Mouse (Mus musculus) midbrain, embryonic 13.5 days (tissue): ENCODE measurements at regions not wholly inside any gene's neighbourhood (a gene's known extent, or its start where the extent isn't known, plus 50 kb on each side); places are given as distances from the start of the nearest gene placed in this dataset.

Experiments
- ATAC-seq: fragments of 200-750 bp; cut with Nextera tagmentation; 2 replicates; pipeline ENCODE4 v1.8.0; 2017; ENCODE audit warnings: mild to moderate bottlenecking, moderate TSS enrichment, moderate library complexity
- H3K27ac ChIP-seq: fragments of 300-500 bp; sonication (generic); 2 replicates; pipeline ENCODE4 v1.5.1; 2015; ENCODE audit warnings: inconsistent platforms, mild to moderate bottlenecking, moderate library complexity
- H3K27me3 ChIP-seq: fragments of 300-500 bp; sonication (generic); 2 replicates; pipeline ENCODE4 v1.6.1; 2015; ENCODE audit warnings: mild to moderate bottlenecking, inconsistent platforms
- H3K36me3 ChIP-seq: fragments of 300-500 bp; sonication (generic); 2 replicates; pipeline ENCODE4 v1.6.1; 2015; ENCODE audit warnings: mild to moderate bottlenecking, inconsistent platforms
- H3K4me1 ChIP-seq: fragments of 300-500 bp; sonication (generic); replicated peaks from 2 replicates; pipeline ENCODE4 v1.6.1; 2015; ENCODE audit warnings: inconsistent platforms
- H3K4me2 ChIP-seq: fragments of 300-500 bp; sonication (generic); replicated peaks from 2 replicates; pipeline ENCODE4 v1.6.1; 2015; ENCODE audit warnings: moderate library complexity, mild to moderate bottlenecking, inconsistent platforms
- H3K4me3 ChIP-seq: fragments of 300-500 bp; sonication (generic); replicated peaks from 2 replicates; pipeline ENCODE4 v1.5.1; 2015; ENCODE audit warnings: mild to moderate bottlenecking, inconsistent platforms
- H3K9ac ChIP-seq: fragments of 300-500 bp; sonication (generic); replicated peaks from 2 replicates; pipeline ENCODE4 v1.6.1; 2015; ENCODE audit warnings: mild to moderate bottlenecking, inconsistent platforms
- H3K9me3 ChIP-seq: fragments of 300-500 bp; sonication (generic); 2 replicates; pipeline ENCODE4 v1.6.1; 2016; ENCODE audit warnings: mild to moderate bottlenecking, inconsistent platforms
- WGBS: fragments of 180-500 bp; shearing (Covaris S2); methylation state at CpG from one replicate; pipeline ENCODE4 v1.1.7; 2015; 5-methylcytosine and 5-hydroxymethylcytosine counted together

DNA sequence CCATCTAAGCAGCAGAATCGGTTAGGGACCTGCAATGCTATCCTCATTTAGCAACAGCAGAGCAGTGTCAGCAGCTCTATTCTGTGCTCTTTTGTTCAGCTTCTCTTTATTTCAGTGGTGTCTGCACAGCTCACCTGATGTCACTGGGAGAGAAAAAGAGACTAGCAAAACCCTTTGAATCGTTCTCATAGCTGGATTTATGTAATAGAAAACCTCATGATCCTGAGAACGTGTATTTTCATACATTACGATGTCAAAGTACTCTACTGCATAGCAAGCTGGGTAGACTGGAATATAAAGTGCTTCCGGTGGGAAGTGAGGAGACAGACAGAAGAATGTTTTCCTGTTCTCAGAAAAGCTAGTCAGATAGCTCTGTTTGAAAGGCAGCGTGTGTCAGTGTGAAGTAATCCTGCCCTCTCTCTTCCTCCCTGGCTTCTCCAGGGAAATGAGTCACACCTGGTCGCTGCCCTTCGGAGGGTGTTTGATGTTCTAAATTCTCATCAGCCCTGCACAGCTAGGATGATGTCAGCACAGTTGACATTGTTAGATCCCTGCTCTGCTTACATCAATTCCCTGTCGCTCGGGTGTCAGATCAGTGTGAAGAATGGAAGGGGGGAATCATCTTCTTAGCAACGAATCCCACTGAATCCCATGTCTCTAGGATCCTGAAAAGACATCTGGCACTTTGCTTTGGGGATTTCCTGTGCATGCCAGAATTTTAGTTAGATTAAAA, 129.6 kb upstream of the Zbtb20 start:
- Histone ChIP-seq H3K9me3 (no peaks in the 10 kb centered on the region), H3K27me3 (no peaks in the 10 kb centered on the region)

DNA sequence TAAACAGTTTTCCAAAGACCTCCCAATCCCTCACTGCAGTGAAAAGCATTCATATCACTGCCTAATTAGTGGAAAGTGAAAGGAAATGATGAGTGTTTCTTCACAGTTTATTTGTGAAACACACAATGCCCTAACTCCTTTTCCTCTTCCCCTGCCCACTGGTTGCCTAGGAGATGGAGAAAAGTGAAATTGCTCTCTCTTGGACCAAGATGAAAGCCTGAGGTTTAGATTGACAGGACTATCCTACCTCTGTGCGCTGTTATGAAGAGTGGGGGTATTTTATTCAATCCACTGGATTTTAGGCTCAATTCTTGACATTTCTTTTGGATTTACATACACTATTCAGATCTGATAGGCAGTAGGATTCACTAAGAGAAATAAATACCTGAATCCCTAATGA, 132.1 kb upstream of the Zbtb20 start:
- no peak overlapping the region for H3K9ac ChIP-seq
- no peak overlapping the region for H3K4me2 ChIP-seq
- ATAC-seq = peak; percentile 61; the same call in 1 of the 2 replicates
- H3K4me1 ChIP-seq = peaks cover 21% of the 10 kb centered on the region
- H3K27me3 ChIP-seq = no peaks in the 10 kb centered on the region
- no peaks in the 10 kb centered on the region for H3K36me3 ChIP-seq
- H3K4me3 ChIP-seq = no peak overlapping the region
- no peaks in the 10 kb centered on the region for H3K9me3 ChIP-seq
- WGBS = 50% methylated on average over 1 of the region's 1 CpGs
- peak overlapping the region; percentile 19; the same call in 1 of the 2 replicates for H3K27ac ChIP-seq

More for the DNA sequence above, 129.6 kb upstream of the Zbtb20 start:
- peak; percentile 84 for ATAC-seq
- H3K9ac ChIP-seq = no peak overlapping the region
- H3K4me2 ChIP-seq = 0 out of 2 replicates have a peak overlapping the region, but pooled peaks have one; percentile 5
- no peaks in the 10 kb centered on the region for H3K36me3 ChIP-seq
- H3K4me1 ChIP-seq = peaks cover 21% of the 10 kb centered on the region
- 32% methylated on average over 11 of the region's 11 CpGs for WGBS
- no peak overlapping the region for H3K4me3 ChIP-seq
- peak overlapping the region; percentile 82 for H3K27ac ChIP-seq

DNA sequence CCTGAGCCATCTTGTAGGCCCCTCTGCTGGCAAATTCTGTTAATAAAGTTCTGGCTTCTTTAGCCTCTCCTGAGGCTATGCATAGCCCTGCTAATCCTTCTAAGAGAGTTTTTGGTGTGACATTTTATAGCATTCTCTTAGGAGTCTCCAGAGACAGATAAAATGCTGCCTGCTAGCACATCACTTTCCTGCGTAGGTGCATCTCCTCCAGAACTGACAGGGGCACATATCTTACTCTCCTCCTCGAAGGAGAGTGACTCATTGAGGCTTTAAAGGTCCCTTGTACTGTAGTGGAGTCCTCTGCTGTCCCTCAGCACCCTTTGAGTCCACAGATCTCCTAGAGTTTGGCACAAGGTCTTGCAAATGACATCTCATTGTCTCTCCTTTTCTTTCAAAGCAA, 132.6 kb upstream of the Zbtb20 start:
- no peak overlapping the region for H3K4me3 ChIP-seq
- no peak overlapping the region for H3K4me2 ChIP-seq
- H3K27ac ChIP-seq = peak overlapping the region; percentile 19; the same call in 1 of the 2 replicates
- WGBS = 56% methylated on average over 2 of the region's 2 CpGs
- peaks cover 21% of the 10 kb centered on the region for H3K4me1 ChIP-seq
- H3K36me3 ChIP-seq = no peaks in the 10 kb centered on the region
- no peak for ATAC-seq
- no peaks in the 10 kb centered on the region for H3K27me3 ChIP-seq
- H3K9me3 ChIP-seq = no peaks in the 10 kb centered on the region
- no peak overlapping the region for H3K9ac ChIP-seq

DNA sequence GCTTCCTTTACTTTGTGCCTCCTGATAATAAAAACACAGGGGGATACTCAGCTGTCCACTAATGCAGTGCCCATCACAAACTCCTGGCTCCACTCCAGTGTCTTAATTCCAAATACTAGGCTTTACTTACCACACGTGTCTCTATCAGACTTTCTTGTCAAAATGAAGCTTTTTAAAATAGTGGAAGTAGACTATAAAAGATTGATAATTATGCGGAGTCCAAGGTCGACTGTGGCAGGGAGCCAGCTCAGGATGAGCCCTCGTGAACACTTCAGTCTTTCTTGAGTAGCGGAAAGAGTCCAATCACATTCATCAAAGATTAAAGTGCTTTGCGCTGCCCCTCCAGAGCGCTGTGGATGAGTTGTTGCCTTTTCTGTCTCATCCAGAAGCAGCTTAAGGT, 147.9 kb upstream of the Zbtb20 start:
- 0 out of 2 replicates have a peak, but pooled peaks cover 2% of the 10 kb centered on the region for H3K4me1 ChIP-seq
- H3K9me3 ChIP-seq = no peaks in the 10 kb centered on the region
- no peak overlapping the region for H3K9ac ChIP-seq
- ATAC-seq = no peak
- no peaks in the 10 kb centered on the region for H3K27me3 ChIP-seq
- 76% methylated on average over 7 of the region's 7 CpGs for WGBS
- H3K4me3 ChIP-seq = no peak overlapping the region
- no peak overlapping the region for H3K4me2 ChIP-seq
- H3K36me3 ChIP-seq = no peaks in the 10 kb centered on the region
- no peak overlapping the region for H3K27ac ChIP-seq

DNA sequence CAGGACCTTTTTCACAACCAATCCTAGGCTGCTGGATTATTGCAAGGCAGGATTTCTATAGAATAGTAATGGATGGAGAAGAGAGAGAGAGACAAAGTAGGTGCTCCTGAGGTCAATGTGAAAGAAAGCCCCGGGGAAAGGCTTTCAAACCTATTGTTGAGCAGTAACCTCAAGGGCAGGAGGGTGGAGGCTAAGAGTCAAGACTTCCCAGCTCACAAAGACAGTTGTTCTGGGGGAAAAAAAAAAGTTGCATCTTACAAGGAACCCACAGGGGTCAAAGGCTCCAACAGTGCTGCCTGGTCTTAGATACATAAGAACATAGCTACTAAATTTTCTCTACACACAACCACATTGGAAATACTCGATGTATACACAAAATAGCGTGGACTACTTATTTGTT, 155.8 kb upstream of the Zbtb20 start:
- no peak for ATAC-seq
- H3K4me1 ChIP-seq = peaks cover 31% of the 10 kb centered on the region
- WGBS = 59% methylated on average over 3 of the region's 3 CpGs
- H3K4me3 ChIP-seq = no peak overlapping the region
- no peak overlapping the region for H3K4me2 ChIP-seq
- H3K9ac ChIP-seq = no peak overlapping the region
- no peak overlapping the region for H3K27ac ChIP-seq
- no peaks in the 10 kb centered on the region for H3K27me3 ChIP-seq
- no peaks in the 10 kb centered on the region for H3K9me3 ChIP-seq
- H3K36me3 ChIP-seq = no peaks in the 10 kb centered on the region

DNA sequence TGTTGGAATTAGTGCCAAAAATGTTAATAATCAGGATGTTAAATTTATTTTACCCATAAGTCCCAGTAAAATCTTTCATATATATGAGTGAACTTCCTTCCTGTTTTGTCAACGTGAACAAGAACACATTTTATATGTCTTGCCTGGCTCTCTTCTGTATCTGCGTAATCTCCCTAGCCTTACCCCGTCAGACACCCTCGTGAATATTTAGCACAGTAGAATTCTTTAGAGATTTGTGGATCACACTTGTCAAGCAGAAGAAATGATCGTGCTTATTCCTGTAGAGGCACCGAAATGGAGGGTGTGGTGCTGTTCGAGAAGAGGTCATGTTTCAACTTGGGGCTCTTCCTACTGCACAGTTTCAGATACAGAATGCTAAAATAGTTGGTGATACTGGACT, 157.2 kb upstream of the Zbtb20 start:
- Histone ChIP-seq H3K4me3 (no peak overlapping the region), H3K9me3 (no peaks in the 10 kb centered on the region), H3K4me2 (0 out of 2 replicates have a peak overlapping the region, but pooled peaks have one; percentile 4), H3K4me1 (peaks cover 31% of the 10 kb centered on the region), H3K9ac (no peak overlapping the region), H3K36me3 (no peaks in the 10 kb centered on the region), H3K27me3 (no peaks in the 10 kb centered on the region), H3K27ac (peak overlapping the region; percentile 68)
- ATAC-seq = 0 out of 2 replicates have a peak, but pooled peaks have one; percentile 13
- WGBS = 36% methylated on average over 7 of the region's 7 CpGs

DNA sequence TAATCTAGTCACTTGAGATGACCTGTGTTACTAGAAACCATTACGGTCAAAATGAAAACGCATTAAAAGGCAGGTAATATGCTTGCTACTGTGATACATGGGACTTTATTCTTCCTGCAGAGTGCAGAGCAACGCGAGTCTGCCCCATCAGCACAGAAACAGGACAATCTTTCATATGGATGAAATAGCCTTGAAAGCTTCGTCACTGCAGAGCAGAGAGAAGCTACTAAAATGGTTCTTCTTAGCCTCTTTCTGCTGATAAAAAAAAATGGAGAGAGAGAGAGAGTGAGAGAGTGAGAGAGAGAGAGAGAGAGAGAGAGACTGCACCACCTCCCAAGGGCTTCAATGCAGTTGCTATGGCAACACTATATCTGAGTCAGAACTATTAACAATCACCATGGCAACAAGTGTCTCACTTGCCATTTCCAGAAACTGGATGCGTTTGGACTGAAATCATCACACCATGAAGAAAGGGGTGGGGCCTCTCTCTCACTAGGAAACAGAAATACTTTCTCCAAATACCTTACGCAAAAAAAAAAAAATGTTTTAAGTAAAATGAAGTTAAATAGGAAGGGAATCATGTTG, 157.8 kb upstream of the Zbtb20 start:
- Histone ChIP-seq H3K9me3 (no peaks in the 10 kb centered on the region), H3K4me3 (no peak overlapping the region), H3K36me3 (no peaks in the 10 kb centered on the region), H3K4me1 (peaks cover 30% of the 10 kb centered on the region), H3K27ac (peak overlapping the region; percentile 94), H3K4me2 (peak overlapping the region; percentile 41), H3K9ac (peak overlapping the region; percentile 16; the same call in 1 of the 2 replicates), H3K27me3 (no peaks in the 10 kb centered on the region)
- peak; percentile 75 for ATAC-seq
- WGBS = 21% methylated on average over 7 of the region's 7 CpGs

DNA sequence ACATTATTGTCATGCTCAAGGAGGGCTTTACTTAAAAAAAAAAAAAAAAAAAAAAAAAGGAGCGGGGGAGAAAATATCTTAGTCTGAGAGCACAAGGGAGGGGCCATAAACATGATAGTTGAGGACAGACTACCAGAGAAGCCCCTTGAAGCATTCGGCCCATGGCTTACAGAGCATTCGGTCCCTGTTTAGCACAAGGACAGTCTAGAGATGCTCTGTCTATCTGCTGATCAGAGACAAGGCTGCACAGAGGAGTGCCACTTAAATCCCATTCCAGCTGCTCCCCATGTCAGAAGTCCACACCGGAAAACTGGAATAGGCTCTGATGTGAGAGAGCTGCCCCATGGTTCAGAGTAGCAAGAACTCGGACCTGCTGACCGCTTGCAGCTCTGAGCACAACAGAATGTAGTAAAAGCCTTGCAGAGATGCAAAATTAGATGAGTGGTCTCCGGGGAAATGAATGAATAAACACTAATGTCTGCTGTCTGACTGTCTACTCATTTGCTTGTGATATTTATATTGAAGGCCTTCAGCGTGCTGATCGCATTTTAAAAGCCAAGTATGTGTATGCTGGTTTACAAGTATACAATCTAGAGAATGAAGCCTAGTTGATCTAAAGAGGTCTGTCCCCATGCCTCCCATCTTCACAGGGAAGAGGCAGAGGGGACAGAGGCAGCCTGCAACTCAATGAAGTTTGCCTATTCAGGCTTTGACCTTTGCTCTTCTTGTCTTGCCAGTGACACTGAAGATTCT, 158.4 kb upstream of the Zbtb20 start:
- Histone ChIP-seq H3K36me3 (no peaks in the 10 kb centered on the region), H3K9ac (peak overlapping the region; percentile 16; the same call in 1 of the 2 replicates), H3K27me3 (no peaks in the 10 kb centered on the region), H3K4me3 (no peak overlapping the region), H3K4me1 (peaks cover 29% of the 10 kb centered on the region), H3K4me2 (peak overlapping the region; percentile 41), H3K9me3 (no peaks in the 10 kb centered on the region), H3K27ac (peak overlapping the region; percentile 94)
- peak; percentile 77 for ATAC-seq
- WGBS = 37% methylated on average over 9 of the region's 9 CpGs

DNA sequence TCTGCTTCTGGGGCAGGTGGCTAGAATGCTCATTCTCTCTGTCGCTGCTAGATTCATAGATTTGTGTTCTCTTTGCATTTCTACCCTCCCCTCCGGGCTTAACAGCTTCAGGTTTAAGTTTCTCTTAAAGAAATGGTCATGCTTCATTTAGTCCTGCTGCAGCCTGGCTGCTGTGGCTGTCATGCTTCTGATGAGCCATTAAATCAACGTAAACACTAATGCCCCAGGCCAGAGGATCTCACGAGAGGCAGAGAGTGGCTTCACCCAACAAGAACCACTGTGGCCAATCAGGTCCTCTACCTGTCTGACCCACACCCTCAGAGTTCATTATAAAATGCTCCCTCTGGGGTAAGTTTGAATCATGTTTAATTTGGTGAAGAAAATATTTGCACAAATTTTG, 173.0 kb upstream of the Zbtb20 start:
- no peak overlapping the region for H3K4me2 ChIP-seq
- H3K9ac ChIP-seq = no peak overlapping the region
- H3K9me3 ChIP-seq = no peaks in the 10 kb centered on the region
- no peaks in the 10 kb centered on the region for H3K27me3 ChIP-seq
- ATAC-seq = peak; percentile 74
- no peaks in the 10 kb centered on the region for H3K36me3 ChIP-seq
- H3K27ac ChIP-seq = 0 out of 2 replicates have a peak overlapping the region, but pooled peaks have one; percentile 9
- 15% methylated on average over 4 of the region's 4 CpGs for WGBS
- H3K4me3 ChIP-seq = no peak overlapping the region
- H3K4me1 ChIP-seq = peaks cover 11% of the 10 kb centered on the region

DNA sequence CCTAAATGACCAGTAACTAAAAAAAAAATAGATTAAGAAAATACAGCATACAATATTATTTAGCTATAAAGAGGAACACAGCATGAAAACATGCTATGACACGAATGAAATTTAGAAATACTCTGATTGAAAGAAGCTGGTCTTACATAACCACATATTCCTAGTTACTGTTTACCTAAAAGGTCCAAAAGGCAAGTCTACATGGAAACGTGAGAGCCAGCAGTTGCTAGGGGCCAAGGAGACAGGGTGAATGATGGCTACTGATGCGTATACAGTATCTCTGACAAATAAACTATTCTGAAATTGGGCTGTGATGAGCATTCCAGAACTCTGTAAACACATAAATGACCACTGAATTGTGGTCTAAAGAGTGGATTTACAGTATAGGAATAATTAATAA, 194.5 kb upstream of the Zbtb20 start:
- ATAC-seq = no peak
- Histone ChIP-seq H3K9me3 (peaks cover 3% of the 10 kb centered on the region; the same call in 1 of the 2 replicates), H3K4me3 (no peak overlapping the region), H3K4me2 (no peak overlapping the region), H3K4me1 (no peaks in the 10 kb centered on the region), H3K27ac (no peak overlapping the region), H3K27me3 (no peaks in the 10 kb centered on the region), H3K9ac (no peak overlapping the region), H3K36me3 (no peaks in the 10 kb centered on the region)
- 85% methylated on average over 3 of the region's 3 CpGs for WGBS

DNA sequence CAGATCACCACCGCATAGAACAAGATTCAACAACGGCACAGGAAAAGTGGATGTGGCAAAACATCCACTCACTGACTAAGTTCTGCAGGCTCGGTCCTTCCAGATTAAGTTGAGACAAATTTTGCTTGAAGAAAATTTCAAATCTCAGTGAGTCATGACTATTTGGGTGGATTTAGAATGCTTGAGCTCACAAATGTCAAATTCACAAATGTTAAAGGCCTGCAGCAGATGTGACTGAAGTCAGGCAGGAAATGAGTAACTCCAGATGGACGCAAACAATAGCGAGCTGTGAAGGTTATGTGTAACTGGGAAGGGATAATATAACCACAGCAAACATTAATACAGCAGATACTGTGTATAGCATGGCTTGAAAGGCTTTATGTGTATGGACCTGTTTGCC, 198.5 kb upstream of the Zbtb20 start:
- H3K9ac ChIP-seq = no peak overlapping the region
- no peak overlapping the region for H3K4me2 ChIP-seq
- H3K27me3 ChIP-seq = no peaks in the 10 kb centered on the region
- no peak overlapping the region for H3K27ac ChIP-seq
- H3K4me3 ChIP-seq = no peak overlapping the region
- no peaks in the 10 kb centered on the region for H3K9me3 ChIP-seq
- no peaks in the 10 kb centered on the region for H3K4me1 ChIP-seq
- WGBS = 87% methylated on average over 5 of the region's 5 CpGs
- H3K36me3 ChIP-seq = no peaks in the 10 kb centered on the region
- ATAC-seq = no peak
